Mouse (Mus musculus) limb, embryonic 13.5 days (tissue): ENCODE data around the gene Gnptab. TPM values are rescaled to one million over a fixed set of nuclear protein-coding genes. Genes with fewer than 3 reads are reported as not detected.

Experiments
- ATAC-seq: fragments of 200-750 bp; cut with Nextera tagmentation; 2 replicates; pipeline ENCODE4 v1.8.0; 2017; ENCODE audit warnings: low read depth, moderate number of reproducible peaks, moderate TSS enrichment; ENCODE audit not compliant: low FRiP score
- H3K27ac ChIP-seq: fragments of 300-500 bp; sonication (generic); 2 replicates; pipeline ENCODE4 v1.5.1; 2015; ENCODE audit warnings: inconsistent platforms, mild to moderate bottlenecking, moderate library complexity
- H3K27me3 ChIP-seq: fragments of 300-500 bp; sonication (generic); 2 replicates; pipeline ENCODE4 v1.6.1; 2015; ENCODE audit warnings: mild to moderate bottlenecking, inconsistent platforms
- H3K36me3 ChIP-seq: fragments of 300-500 bp; sonication (generic); 2 replicates; pipeline ENCODE4 v1.6.1; 2015; ENCODE audit warnings: inconsistent platforms, mild to moderate bottlenecking, moderate library complexity
- H3K4me1 ChIP-seq: fragments of 300-500 bp; sonication (generic); 2 replicates; pipeline ENCODE4 v1.6.1; 2015; ENCODE audit warnings: inconsistent platforms
- H3K4me2 ChIP-seq: fragments of 300-500 bp; sonication (generic); replicated peaks from 2 replicates; pipeline ENCODE4 v1.6.1; 2015; ENCODE audit warnings: inconsistent platforms, mild to moderate bottlenecking, moderate library complexity
- H3K4me3 ChIP-seq: fragments of 300-500 bp; sonication (generic); 2 replicates; pipeline ENCODE4 v1.5.1; 2015; ENCODE audit warnings: moderate library complexity, mild to moderate bottlenecking, inconsistent platforms
- H3K9ac ChIP-seq: fragments of 300-500 bp; sonication (generic); 2 replicates; pipeline ENCODE4 v1.6.1; 2015; ENCODE audit warnings: mild to moderate bottlenecking, inconsistent platforms
- H3K9me3 ChIP-seq: fragments of 300-500 bp; sonication (generic); 2 replicates; pipeline ENCODE4 v1.6.1; 2016; ENCODE audit warnings: inconsistent platforms
- WGBS: fragments of 180-500 bp; shearing (Covaris S2); methylation state at CpG from one replicate; pipeline ENCODE4 v1.1.7; 2015; 5-methylcytosine and 5-hydroxymethylcytosine counted together
- polyA plus RNA-seq: library from polyadenylated mRNA; unstranded; fragments of >200 nt; fragmentation: Nextera tagmentation; extraction: Ambion mirVana; gene quantifications from 2 replicates; pipeline ENCODE4 v1.2.1, GENCODE M21; 2015

Gene Gnptab
- 8.2 and 8.7 TPM in 2 replicates for polyA plus RNA-seq

DNA sequence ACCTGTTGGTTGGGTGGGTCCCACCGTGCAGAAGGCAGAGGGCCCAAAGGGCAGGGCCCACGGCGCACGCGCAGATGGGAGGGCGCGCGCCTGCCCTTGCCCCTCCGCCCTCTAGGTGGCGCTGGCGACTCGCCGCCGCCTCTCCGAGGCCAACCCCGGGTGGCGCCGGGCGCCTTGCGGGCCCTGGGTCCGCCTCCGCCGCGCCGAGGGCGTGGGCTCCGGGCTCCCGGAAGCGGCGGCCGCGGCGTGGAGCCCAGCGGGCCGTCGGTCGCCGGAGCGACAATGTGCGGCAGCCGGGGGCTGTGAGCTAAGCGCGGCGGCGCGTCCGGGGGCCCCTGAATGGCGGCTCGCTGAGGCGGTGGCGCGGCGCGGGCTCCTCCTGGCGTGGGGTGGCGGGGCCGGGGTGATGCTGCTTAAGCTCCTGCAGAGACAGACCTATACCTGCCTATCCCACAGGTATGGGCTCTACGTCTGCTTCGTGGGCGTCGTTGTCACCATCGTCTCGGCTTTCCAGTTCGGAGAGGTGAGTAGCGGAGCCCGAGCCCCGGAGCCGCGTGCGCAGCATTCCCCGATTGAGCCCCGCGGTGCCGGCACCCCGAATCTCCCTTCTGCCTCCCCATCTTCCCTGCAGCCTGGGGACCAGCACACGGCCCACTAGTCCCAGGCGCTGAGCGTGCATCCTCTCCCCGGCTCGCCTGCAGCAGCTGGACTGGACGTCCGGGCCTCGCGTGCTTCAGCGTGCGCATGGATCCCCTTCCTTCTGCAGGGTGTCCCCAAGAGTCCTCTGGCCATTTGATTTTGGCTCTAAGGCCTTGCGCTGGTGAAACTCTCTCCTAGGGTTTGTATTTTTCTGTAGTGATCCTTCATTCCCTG, at the start of gene Gnptab, which contains the start of gene Dram1:
TSS of gene Gnptab (plus strand) at position 120 of the 873 bp plus-strand sequence.
TSS of gene Dram1 (minus strand) at position 68 of the 873 bp plus-strand sequence.
- ATAC-seq: peak; percentile 83
- Histone ChIP-seq H3K27ac (no peak within 1 kb of the TSS), H3K9ac (peak within 1 kb of the TSS; percentile 82), H3K4me1 (peaks cover 25% of the 10 kb centered on the region), H3K4me3 (peak within 1 kb of the TSS; percentile 77), H3K4me2 (peak within 1 kb of the TSS; percentile 81), H3K9me3 (no peaks in the 10 kb centered on the region), H3K27me3 (no peaks in the 10 kb centered on the region), H3K36me3 (no peaks in the 10 kb centered on the region)
- WGBS: under 1% methylated on average over 86 of the region's 87 CpGs

DNA sequence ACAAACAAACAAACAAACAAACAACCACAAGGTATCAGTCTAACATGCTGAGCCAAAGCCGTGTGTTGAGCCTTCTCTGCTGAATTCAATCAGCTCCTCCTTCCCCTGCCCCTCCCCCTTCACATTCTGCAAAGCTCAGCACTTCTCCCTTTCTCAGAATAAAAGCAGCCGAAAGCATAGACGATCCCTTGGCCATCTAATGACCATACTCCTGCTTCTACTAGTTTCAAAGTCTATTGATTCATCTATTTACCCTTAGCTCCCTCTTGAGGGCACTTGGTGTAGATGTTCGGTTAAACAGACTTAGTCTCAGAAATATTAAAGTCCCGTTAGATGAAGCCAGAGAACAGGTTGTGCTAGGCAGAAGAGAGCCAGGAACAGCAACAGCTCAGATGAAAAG, 48.2 kb upstream of the Gnptab start:
- no peak for ATAC-seq
- H3K4me1 ChIP-seq: 0 out of 2 replicates have a peak, but pooled peaks cover 2% of the 10 kb centered on the region
- no peak overlapping the region for H3K4me2 ChIP-seq
- H3K27me3 ChIP-seq: no peaks in the 10 kb centered on the region
- H3K9me3 ChIP-seq: no peaks in the 10 kb centered on the region
- no peaks in the 10 kb centered on the region for H3K36me3 ChIP-seq
- 23% methylated on average over 5 of the region's 5 CpGs for WGBS
- no peak overlapping the region for H3K9ac ChIP-seq
- no peak overlapping the region for H3K27ac ChIP-seq
- no peak overlapping the region for H3K4me3 ChIP-seq

DNA sequence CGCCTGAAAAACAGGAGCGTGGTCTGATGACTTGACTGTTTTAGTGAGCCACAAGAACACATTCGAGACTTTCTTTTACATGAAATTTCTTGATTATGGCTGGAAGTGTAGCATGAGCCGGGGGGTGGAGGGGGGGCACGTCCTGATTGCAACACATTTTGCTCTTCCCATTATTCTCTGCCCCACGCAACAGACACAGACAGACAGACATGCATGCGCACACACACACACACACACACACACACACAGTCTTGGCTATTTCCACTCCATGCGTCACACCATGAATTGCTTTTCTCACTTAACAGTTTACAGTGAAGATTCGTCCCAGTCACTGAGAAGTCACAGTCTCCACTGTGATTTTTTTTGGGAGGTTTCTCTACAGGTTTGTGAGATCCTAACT, 38.3 kb upstream of the Gnptab start:
- Histone ChIP-seq H3K9me3 (no peaks in the 10 kb centered on the region), H3K4me1 (no peaks in the 10 kb centered on the region), H3K9ac (no peak overlapping the region), H3K4me2 (no peak overlapping the region), H3K27me3 (no peaks in the 10 kb centered on the region), H3K27ac (no peak overlapping the region), H3K36me3 (no peaks in the 10 kb centered on the region), H3K4me3 (no peak overlapping the region)
- ATAC-seq: no peak
- WGBS: 84% methylated on average over 9 of the region's 9 CpGs

DNA sequence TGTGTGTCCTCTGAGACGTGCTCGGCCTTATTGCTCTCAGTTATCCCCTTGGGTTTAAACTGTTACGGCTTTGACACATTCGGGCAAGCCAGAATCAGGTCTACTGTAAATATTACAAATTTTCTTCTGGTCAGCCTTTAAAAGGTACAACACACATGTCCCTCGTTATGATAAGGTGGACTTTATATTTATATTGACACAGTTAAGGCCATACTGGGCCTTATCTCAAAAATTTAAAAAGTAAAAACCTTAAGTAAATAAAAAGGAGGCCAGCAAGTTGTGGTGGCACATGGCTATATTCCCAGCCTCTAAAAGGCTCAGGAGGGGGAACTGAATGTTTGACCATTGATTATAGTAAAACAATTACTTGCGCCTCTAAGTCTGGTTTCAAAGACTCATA, 37.6 kb upstream of the Gnptab start:
- WGBS: 62% methylated on average over 6 of the region's 6 CpGs
- no peak overlapping the region for H3K27ac ChIP-seq
- H3K9ac ChIP-seq: no peak overlapping the region
- no peak for ATAC-seq
- no peaks in the 10 kb centered on the region; the same call in 1 of the 2 replicates for H3K4me1 ChIP-seq
- no peak overlapping the region for H3K4me3 ChIP-seq
- H3K36me3 ChIP-seq: no peaks in the 10 kb centered on the region
- H3K4me2 ChIP-seq: no peak overlapping the region
- no peaks in the 10 kb centered on the region for H3K27me3 ChIP-seq
- no peaks in the 10 kb centered on the region for H3K9me3 ChIP-seq

DNA sequence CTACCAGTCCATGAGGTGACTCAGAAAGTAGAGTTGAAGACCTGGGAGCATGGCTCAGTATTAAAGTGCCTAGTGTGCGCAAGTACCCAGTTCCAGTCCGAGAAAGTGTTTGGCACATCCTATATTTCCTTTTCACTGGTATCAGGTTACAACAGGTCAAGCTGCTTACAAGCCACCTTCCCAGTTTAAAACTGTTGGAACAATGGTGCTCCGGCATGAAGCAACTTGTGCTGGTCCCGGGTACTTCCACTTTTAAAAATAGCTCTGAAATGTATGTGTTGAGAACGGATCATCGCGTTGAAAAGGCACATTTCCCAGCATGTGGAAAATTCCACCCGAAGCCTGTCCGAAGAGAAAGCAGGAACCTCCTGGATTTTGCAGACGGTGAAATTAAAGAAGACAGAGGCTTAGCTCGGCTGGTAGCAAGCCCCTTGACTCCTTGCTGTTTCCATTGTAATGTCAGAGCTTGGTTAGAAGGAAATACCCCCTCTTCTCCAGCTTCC, 33.0 kb upstream of the Gnptab start:
- Histone ChIP-seq H3K4me3 (no peak overlapping the region), H3K9me3 (no peaks in the 10 kb centered on the region), H3K4me2 (0 out of 2 replicates have a peak overlapping the region, but pooled peaks have one; percentile 16), H3K9ac (no peak overlapping the region), H3K27me3 (no peaks in the 10 kb centered on the region), H3K27ac (no peak overlapping the region), H3K36me3 (no peaks in the 10 kb centered on the region), H3K4me1 (peaks cover 7% of the 10 kb centered on the region)
- no peak for ATAC-seq
- 60% methylated on average over 11 of the region's 11 CpGs for WGBS

DNA sequence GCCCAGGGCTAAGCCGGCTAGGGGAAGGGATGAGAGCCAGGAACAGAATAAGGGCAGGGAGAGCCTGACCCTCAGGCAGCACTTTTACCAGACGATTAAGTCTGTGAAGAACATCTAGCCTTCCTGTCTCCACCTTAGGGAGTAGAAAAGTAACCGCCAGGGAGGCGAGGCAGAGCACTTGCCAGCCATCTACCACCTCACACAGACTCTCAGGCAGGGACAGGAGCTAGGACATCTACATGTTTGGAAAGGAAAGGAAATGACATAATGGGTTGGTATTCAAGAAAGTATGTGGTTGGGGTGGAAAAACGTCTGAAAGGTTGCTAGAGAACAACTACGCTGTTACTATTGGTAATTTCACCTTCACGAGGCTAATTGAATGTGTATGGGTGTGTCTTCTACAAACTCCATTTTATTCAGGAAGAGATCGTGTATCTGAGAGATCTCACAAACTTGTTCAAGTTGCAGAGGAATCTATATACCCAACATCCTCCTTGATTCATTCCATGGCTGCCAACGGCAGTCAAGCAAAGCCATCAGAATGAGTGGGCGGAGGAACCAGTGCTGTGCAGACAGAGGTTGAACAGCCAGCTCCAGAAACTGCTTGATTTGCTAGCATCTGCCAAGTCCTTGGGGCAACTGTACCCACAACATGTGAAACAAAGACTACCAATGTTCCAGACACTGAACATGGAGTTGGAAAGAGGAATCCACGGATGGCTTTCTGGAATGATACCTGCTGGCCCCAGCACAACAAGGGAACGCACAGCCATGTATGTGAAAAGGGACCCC, 32.3 kb upstream of the Gnptab start:
- no peaks in the 10 kb centered on the region for H3K9me3 ChIP-seq
- no peak overlapping the region for H3K27ac ChIP-seq
- 0 out of 2 replicates have a peak overlapping the region, but pooled peaks have one; percentile 16 for H3K4me2 ChIP-seq
- ATAC-seq: no peak
- H3K4me3 ChIP-seq: no peak overlapping the region
- WGBS: 74% methylated on average over 12 of the region's 12 CpGs
- H3K27me3 ChIP-seq: no peaks in the 10 kb centered on the region
- no peaks in the 10 kb centered on the region for H3K36me3 ChIP-seq
- H3K4me1 ChIP-seq: peaks cover 14% of the 10 kb centered on the region
- no peak overlapping the region for H3K9ac ChIP-seq

DNA sequence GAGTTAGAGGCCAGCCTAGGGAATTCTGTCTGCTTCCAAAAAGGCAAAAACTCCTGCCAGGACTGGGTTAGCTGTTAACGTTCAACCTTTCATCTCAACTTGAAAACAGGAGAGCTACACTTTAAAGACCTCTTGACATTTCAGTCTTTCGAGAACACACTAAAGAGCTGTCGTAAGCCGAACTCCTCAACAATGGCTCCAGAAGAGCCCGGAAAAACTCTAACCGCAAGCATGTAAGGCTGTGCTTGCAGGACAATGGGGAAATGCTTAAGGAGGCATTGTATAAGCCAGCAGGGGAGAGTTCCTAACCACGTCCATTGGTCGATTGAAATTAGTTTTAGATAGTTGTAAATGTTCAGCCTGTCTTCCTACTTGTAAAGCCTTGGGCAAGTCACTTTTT, 29.1 kb upstream of the Gnptab start:
- Histone ChIP-seq H3K4me2 (no peak overlapping the region), H3K4me3 (no peak overlapping the region), H3K9me3 (no peaks in the 10 kb centered on the region), H3K27me3 (peaks cover 2% of the 10 kb centered on the region; the same call in 1 of the 2 replicates), H3K9ac (no peak overlapping the region), H3K27ac (no peak overlapping the region), H3K36me3 (no peaks in the 10 kb centered on the region), H3K4me1 (peaks cover 14% of the 10 kb centered on the region)
- WGBS: 41% methylated on average over 8 of the region's 8 CpGs
- ATAC-seq: no peak

DNA sequence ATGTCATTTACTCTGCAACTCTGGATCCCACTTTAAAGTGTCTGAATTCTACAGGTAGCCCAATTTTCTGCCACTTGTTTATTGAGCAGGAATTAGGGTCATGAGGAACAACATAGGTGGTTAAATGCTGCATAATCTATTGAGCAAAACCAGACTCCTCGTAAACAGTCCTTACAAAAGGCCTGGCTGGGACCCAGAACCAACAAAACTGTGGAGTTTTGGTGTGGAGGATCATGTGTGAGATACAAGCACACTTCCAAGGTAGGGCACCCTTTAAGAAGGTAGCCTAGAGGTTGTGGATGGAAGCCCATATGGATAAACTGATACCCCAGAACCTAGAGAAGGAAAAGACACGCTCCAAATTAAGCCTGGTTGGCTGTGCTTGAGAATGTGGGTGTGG, 28.2 kb upstream of the Gnptab start:
- Histone ChIP-seq H3K4me2 (no peak overlapping the region), H3K27ac (no peak overlapping the region), H3K9me3 (no peaks in the 10 kb centered on the region), H3K9ac (no peak overlapping the region), H3K36me3 (no peaks in the 10 kb centered on the region), H3K4me3 (no peak overlapping the region), H3K27me3 (peaks cover 11% of the 10 kb centered on the region), H3K4me1 (peaks cover 14% of the 10 kb centered on the region)
- 35% methylated on average over 2 of the region's 2 CpGs for WGBS
- ATAC-seq: peak; percentile 51; the same call in 1 of the 2 replicates

DNA sequence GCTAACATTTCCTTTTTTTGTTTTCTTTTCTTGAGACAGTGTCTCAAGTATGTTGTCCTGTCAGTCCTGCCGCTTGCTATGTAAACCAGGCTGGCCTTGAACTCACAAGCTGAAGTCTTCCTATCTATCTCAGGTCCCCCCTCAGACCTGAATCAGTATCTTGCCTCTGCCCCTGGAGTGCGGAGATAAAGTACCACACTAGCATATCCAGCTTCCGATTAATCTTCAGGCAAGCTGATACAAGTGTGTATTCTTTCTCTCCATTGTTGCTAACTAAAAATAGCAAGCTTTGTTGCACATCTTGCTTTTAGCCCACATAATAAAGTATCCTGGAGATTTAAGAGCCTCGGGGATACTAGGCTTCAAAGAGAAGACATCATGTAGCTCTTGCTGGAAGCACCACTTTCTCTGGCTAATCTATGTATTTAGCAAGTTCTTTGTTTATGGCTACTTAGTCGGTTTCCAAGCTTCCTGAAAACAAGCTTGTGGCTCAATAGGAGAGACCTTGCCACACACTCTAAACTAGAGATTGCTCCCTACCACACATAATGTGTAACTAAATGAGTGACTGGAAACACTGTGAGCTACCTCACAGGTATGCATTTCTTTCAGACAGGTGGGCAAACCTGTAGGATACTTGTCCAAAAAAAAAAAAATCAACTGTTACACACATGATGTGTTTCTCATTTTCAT, 27.4 kb upstream of the Gnptab start:
- Histone ChIP-seq H3K4me2 (no peak overlapping the region), H3K27me3 (peaks cover 19% of the 10 kb centered on the region), H3K36me3 (no peaks in the 10 kb centered on the region), H3K27ac (no peak overlapping the region), H3K4me1 (peaks cover 15% of the 10 kb centered on the region), H3K9ac (no peak overlapping the region), H3K9me3 (no peaks in the 10 kb centered on the region), H3K4me3 (no peak overlapping the region)
- 58% methylated on average over 5 of the region's 5 CpGs for WGBS
- ATAC-seq: no peak

DNA sequence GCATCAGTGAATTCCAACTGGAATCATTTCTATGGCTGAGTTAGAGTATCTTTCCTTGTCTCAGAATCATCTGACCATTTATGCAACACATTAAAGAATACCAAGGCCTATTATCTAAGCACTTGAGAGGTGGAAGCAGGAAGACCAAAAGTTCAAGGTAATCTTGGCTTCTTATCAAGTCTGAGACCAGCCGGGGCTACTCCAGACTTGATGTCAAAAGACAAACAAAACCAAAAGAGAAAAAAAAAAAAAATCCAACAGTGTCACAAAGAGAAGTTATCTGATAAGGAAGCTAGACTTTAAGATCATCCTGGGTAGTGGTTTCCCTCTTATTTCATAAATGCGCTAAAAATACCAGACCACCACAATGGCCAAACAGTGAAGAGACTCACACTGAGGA, 26.4 kb upstream of the Gnptab start:
- Histone ChIP-seq H3K27ac (no peak overlapping the region), H3K27me3 (peaks cover 28% of the 10 kb centered on the region), H3K36me3 (no peaks in the 10 kb centered on the region), H3K4me3 (no peak overlapping the region), H3K4me2 (no peak overlapping the region), H3K4me1 (peaks cover 19% of the 10 kb centered on the region), H3K9me3 (no peaks in the 10 kb centered on the region), H3K9ac (no peak overlapping the region)
- 88% methylated on average over 2 of the region's 2 CpGs for WGBS
- ATAC-seq: no peak

DNA sequence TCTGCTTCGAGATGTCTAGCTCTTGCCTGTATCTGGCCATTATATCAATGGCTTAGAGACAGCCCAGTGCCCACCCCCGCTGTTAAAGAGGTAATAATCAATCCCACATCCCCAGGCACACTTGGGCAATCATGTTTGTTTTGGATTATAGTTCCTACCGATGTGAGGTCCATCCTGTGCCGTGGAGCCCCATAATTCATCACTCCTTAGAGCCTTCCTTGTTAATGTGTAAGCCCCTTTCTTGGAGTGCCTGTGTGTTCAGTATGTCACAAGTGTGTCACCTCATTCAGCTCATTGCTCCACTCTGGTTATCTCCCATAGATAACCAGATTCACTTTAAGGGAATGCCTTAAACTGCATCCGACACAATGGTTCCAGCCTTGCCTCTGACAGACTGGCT, 24.3 kb upstream of the Gnptab start:
- no peak overlapping the region for H3K4me2 ChIP-seq
- H3K4me3 ChIP-seq: no peak overlapping the region
- peaks cover 2% of the 10 kb centered on the region; the same call in 1 of the 2 replicates for H3K9me3 ChIP-seq
- no peak overlapping the region for H3K9ac ChIP-seq
- ATAC-seq: no peak
- H3K27me3 ChIP-seq: peaks cover 36% of the 10 kb centered on the region
- peaks cover 19% of the 10 kb centered on the region for H3K4me1 ChIP-seq
- WGBS: 62% methylated on average over 5 of the region's 5 CpGs
- H3K36me3 ChIP-seq: no peaks in the 10 kb centered on the region
- H3K27ac ChIP-seq: no peak overlapping the region
